Mouse (Mus musculus) forebrain, embryonic 11.5 days (tissue): ENCODE measurements at regions not wholly inside any gene's neighbourhood (a gene's known extent, or its start where the extent isn't known, plus 50 kb on each side); places are given as distances from the start of the nearest gene placed in this dataset.
"Not testable (repeated sequence)": the region's sequence is repeated elsewhere in the genome, so short reads cannot be mapped to it uniquely, and the experiment has no call there.

Experiments
- ATAC-seq: fragments of 200-750 bp; cut with Nextera tagmentation; replicated peaks from 2 replicates; pipeline ENCODE4 v1.8.0; 2017; ENCODE audit warnings: moderate TSS enrichment; ENCODE audit not compliant: low FRiP score
- DNase-seq: peaks from one replicate; pipeline ENCODE4 v3.0.0-alpha.2; 2017; ENCODE audit warnings: low spot score
- H3K27ac ChIP-seq: fragments of 300-500 bp; sonication (generic); 2 replicates; pipeline ENCODE4 v1.5.1; 2014; ENCODE audit warnings: low read depth, low read length
- H3K27me3 ChIP-seq: fragments of 300-500 bp; sonication (generic); 2 replicates; pipeline ENCODE4 v1.6.1; 2014; ENCODE audit warnings: mild to moderate bottlenecking, low read length, mixed read lengths; ENCODE audit not compliant: control insufficient read depth, insufficient read depth
- H3K36me3 ChIP-seq: fragments of 300-500 bp; sonication (generic); 2 replicates; pipeline ENCODE4 v1.6.1; 2014; ENCODE audit warnings: mild to moderate bottlenecking, low read length, moderate library complexity, mixed read lengths; ENCODE audit not compliant: control insufficient read depth, insufficient read depth
- H3K4me1 ChIP-seq: fragments of 300-500 bp; sonication (generic); replicated peaks from 2 replicates; pipeline ENCODE4 v1.6.1; 2014; ENCODE audit warnings: low read length, mixed read lengths; ENCODE audit not compliant: control insufficient read depth, insufficient read depth
- H3K4me2 ChIP-seq: fragments of 300-500 bp; sonication (generic); 2 replicates; pipeline ENCODE4 v1.6.1; 2014; ENCODE audit warnings: low read depth, mild to moderate bottlenecking, low read length, moderate library complexity, mixed read lengths; ENCODE audit not compliant: severe bottlenecking
- H3K4me3 ChIP-seq: fragments of 300-500 bp; sonication (generic); 2 replicates; pipeline ENCODE4 v1.5.1; 2014; ENCODE audit warnings: low read depth, low read length
- H3K9ac ChIP-seq: fragments of 300-500 bp; sonication (generic); 2 replicates; pipeline ENCODE4 v1.6.1; 2014; ENCODE audit warnings: low read length
- H3K9me3 ChIP-seq: fragments of 300-500 bp; sonication (generic); 2 replicates; pipeline ENCODE4 v1.6.1; 2016; ENCODE audit warnings: low read length, mixed read lengths; ENCODE audit not compliant: control insufficient read depth
- WGBS: fragments of 180-500 bp; shearing (Covaris S2); extraction: QIAGEN DNeasy Blood & Tissue Kit; methylation state at CpG from one replicate; pipeline ENCODE4 v1.1.7; 2014; 5-methylcytosine and 5-hydroxymethylcytosine counted together

- 85% methylated on average over 8 of the region's 8 CpGs for WGBS
- no peak overlapping the region for H3K27ac ChIP-seq
- no peak overlapping the region for H3K4me2 ChIP-seq
- H3K4me1 ChIP-seq, result no peaks in the 10 kb centered on the region
- DNase-seq (no peak), ATAC-seq (no peak)
- H3K4me3 ChIP-seq, result no peak overlapping the region
- H3K9me3 ChIP-seq, result no peaks in the 10 kb centered on the region
- H3K36me3 ChIP-seq, result no peaks in the 10 kb centered on the region
- no peaks in the 10 kb centered on the region for H3K27me3 ChIP-seq
- no peak overlapping the region for H3K9ac ChIP-seq
Observed at GRCm38 (mm10) chr13:98438206-98438605, 53.6 kb downstream of the Gm10320 start.

- no peaks in the 10 kb centered on the region for H3K4me1 ChIP-seq
- H3K4me3 ChIP-seq, result no peak overlapping the region
- H3K9ac ChIP-seq, result no peak overlapping the region
- H3K27ac ChIP-seq, result no peak overlapping the region
- H3K4me2 ChIP-seq, result no peak overlapping the region
- H3K9me3 ChIP-seq, result no peaks in the 10 kb centered on the region
- WGBS, result 82% methylated on average over 8 of the region's 8 CpGs
- H3K36me3 ChIP-seq, result no peaks in the 10 kb centered on the region
- DNase-seq (no peak), ATAC-seq (no peak)
- no peaks in the 10 kb centered on the region for H3K27me3 ChIP-seq
Observed at GRCm38 (mm10) chr13:98436961-98437360, 54.8 kb downstream of the Gm10320 start.

GRCm38 (mm10) chr13:98435245-98435975, 56.4 kb downstream of the Gm10320 start:
- ATAC-seq (no peak), DNase-seq (no peak)
- Histone ChIP-seq H3K4me2 (no peak overlapping the region), H3K27me3 (peaks cover 3% of the 10 kb centered on the region; the same call in 1 of the 2 replicates), H3K36me3 (no peaks in the 10 kb centered on the region), H3K4me1 (no peaks in the 10 kb centered on the region), H3K9ac (no peak overlapping the region), H3K27ac (no peak overlapping the region), H3K4me3 (no peak overlapping the region), H3K9me3 (no peaks in the 10 kb centered on the region)
- 92% methylated on average over 8 of the region's 8 CpGs for WGBS

GRCm38 (mm10) chr13:98429851-98430250, 62.0 kb downstream of the Gm10320 start:
- peak overlapping the region; percentile 15; the same call in 1 of the 2 replicates for H3K4me2 ChIP-seq
- WGBS, result 22% methylated on average over 21 of the region's 21 CpGs
- no peak for DNase-seq

GRCm38 (mm10) chr13:98427660-98428059, 64.1 kb downstream of the Gm10320 start:
- Histone ChIP-seq H3K27me3 (peaks cover 16% of the 10 kb centered on the region), H3K4me2 (peak overlapping the region; percentile 29; the same call in 1 of the 2 replicates)
- H3K9ac ChIP-seq, H3K27ac ChIP-seq, H3K4me3 ChIP-seq, H3K9me3 ChIP-seq, H3K36me3 ChIP-seq, H3K4me1 ChIP-seq: not testable (repeated sequence)
- peak; percentile 61 for DNase-seq
- 10% methylated on average over 16 of the region's 16 CpGs for WGBS
- ATAC-seq, result peak; percentile 64

More at GRCm38 (mm10) chr13:98429851-98430250, 62.0 kb downstream of the Gm10320 start:
- Histone ChIP-seq H3K9me3 (no peaks in the 10 kb centered on the region), H3K4me1 (no peaks in the 10 kb centered on the region; the same call in 1 of the 2 replicates), H3K36me3 (no peaks in the 10 kb centered on the region), H3K9ac (no peak overlapping the region), H3K4me3 (no peak overlapping the region), H3K27me3 (peaks cover 16% of the 10 kb centered on the region), H3K27ac (no peak overlapping the region)
- ATAC-seq, result no peak

GRCm38 (mm10) chr13:98425026-98425425, 66.8 kb downstream of the Gm10320 start:
- DNase-seq (no peak), ATAC-seq (no peak)
- Histone ChIP-seq H3K9ac (no peak overlapping the region), H3K27me3 (peaks cover 14% of the 10 kb centered on the region), H3K4me1 (no peaks in the 10 kb centered on the region; the same call in 1 of the 2 replicates), H3K9me3 (no peaks in the 10 kb centered on the region), H3K4me2 (no peak overlapping the region), H3K4me3 (no peak overlapping the region), H3K27ac (no peak overlapping the region), H3K36me3 (no peaks in the 10 kb centered on the region)
- 93% methylated on average over 7 of the region's 7 CpGs for WGBS

GRCm38 (mm10) chr13:98424000-98424399, 67.8 kb downstream of the Gm10320 start:
- H3K27ac ChIP-seq, result no peak overlapping the region
- no peak overlapping the region for H3K4me2 ChIP-seq
- ATAC-seq, result no peak
- DNase-seq, result no peak
- no peaks in the 10 kb centered on the region for H3K4me1 ChIP-seq
- no peak overlapping the region for H3K4me3 ChIP-seq
- 91% methylated on average over 12 of the region's 12 CpGs for WGBS
- no peaks in the 10 kb centered on the region for H3K9me3 ChIP-seq
- H3K9ac ChIP-seq, result no peak overlapping the region
- no peaks in the 10 kb centered on the region for H3K36me3 ChIP-seq
- H3K27me3 ChIP-seq, result peaks cover 8% of the 10 kb centered on the region

- H3K4me2 ChIP-seq, result no peak overlapping the region
- H3K9ac ChIP-seq, result no peak overlapping the region
- H3K4me1 ChIP-seq, result no peaks in the 10 kb centered on the region
- 87% methylated on average over 15 of the region's 15 CpGs for WGBS
- no peak overlapping the region for H3K27ac ChIP-seq
- H3K9me3 ChIP-seq, result no peaks in the 10 kb centered on the region
- H3K27me3 ChIP-seq, result no peaks in the 10 kb centered on the region
- no peaks in the 10 kb centered on the region for H3K36me3 ChIP-seq
- DNase-seq (no peak), ATAC-seq (no peak)
- H3K4me3 ChIP-seq, result no peak overlapping the region
Observed at GRCm38 (mm10) chr13:98420419-98421043, 66.5 kb downstream of the Foxd1 start.
